Mouse (Mus musculus): ENCODE measurements around the gene Msmb. TPM values are rescaled to one million over a fixed set of nuclear protein-coding genes. Genes with fewer than 3 reads are reported as not detected.

The Msmb gene
- polyA plus RNA-seq (2014; fragmentation: Illumina TruSeq; extraction: RNeasy Lipid Tissue Mini Kit (QIAGEN cat#74804); ENCODE audit: low read depth, low replicate concordance), result not detected

DNA sequence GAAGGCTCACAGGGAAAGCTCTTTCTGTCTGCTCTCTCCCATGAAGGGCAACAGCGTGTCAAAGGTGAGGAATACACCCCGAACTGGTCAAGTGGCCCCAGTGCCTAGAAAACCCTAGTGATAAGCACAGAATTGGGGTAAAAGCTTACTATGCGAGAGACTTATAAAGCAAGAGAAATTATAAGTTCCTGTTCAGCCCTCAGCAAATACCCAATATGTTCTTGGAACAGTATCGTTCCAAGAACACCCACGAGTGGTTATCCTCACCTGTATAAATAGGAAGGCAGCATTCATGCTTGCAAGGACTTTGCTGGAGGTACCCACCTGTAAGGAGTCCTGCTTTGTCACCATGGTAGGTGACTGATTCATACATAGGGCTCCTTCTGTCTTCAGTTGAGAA lies at the start of gene Msmb:
Msmb (plus strand) TSS at position 301 of the 400 bp plus-strand sequence.

DNA sequence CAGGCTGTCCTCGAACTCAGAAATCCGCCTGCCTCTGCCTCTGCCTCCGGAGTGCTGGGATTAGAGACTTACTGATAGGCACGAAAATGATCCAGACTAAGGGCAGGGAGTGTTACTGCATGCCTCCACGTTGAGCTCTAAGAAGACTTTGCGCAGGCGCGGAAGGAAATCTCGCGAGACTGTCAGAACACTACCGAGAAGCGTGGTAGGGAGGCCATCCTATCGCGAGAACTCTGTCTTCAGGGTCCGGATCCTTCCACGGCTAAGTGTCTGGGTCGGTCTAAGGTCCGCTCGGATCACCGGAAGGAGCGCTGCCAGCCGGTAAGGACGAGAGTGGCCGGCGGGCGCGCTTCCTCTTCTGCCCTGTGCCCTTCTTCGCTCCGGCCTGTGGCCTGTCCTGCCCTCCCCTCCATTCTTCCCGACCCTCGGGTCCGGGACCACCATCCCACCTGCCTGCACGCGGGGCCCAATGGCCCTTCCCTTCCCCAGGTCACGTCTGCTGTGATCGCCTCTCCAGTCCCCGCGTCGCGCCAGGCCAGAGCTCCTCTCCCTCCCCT lies 17.9 kb downstream of the Msmb start, which contains the start of gene Ncoa4:
Ncoa4 (plus strand) TSS at position 176 of the 557 bp plus-strand sequence.

DNA sequence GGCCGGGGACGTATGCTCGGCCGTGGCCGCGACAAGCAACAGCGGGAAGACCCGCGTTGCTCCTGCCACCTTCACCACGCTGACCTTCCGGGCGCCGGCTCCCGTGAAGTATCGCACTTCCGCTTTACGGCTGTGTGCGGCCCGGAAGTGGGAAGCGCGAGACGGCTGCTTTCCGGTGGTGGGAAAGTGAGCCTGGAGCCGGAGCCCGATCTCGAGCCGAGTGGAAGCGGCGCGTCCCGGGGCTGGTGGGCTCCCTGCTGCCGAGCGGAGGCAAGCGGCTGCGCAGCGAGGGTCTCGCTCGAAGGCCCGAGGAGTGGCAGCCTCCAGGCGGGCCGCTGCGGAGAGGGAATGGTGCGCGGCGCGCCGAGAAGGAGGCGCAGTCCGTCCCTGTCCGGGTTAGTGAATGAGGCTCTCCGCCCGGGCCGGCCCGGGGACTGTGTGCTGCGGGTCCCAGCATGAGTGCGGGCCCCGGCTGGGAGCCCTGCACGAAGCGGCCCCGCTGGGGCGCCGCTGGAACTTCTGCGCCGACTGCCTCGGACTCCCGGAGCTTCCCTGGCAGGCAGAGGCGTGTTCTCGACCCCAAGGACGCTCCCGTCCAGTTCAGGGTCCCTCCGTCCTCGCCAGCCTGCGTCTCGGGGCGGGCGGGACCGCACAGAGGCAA lies 60.1 kb downstream of the Msmb start, which contains the start of the genes Timm23 and Parg:
Timm23 (minus strand) TSS at position 108 of the 661 bp plus-strand sequence.
Parg (plus strand) TSS at position 159 of the 661 bp plus-strand sequence.

Other genes starting within 250 kb of the Msmb start
- 15.8 TPM for gene Galnt15, start 113.0 kb upstream of the Msmb start, polyA plus RNA-seq (2014; fragmentation: Illumina TruSeq; extraction: RNeasy Lipid Tissue Mini Kit (QIAGEN cat#74804); ENCODE audit: low read depth, low replicate concordance)
- gene Oxnad1, start 56.6 kb upstream of the Msmb start, polyA plus RNA-seq (2014; fragmentation: Illumina TruSeq; extraction: RNeasy Lipid Tissue Mini Kit (QIAGEN cat#74804); ENCODE audit: low read depth, low replicate concordance), result 23.7 TPM
- 55.1 TPM for gene Dph3, start 56.3 kb upstream of the Msmb start, polyA plus RNA-seq (2014; fragmentation: Illumina TruSeq; extraction: RNeasy Lipid Tissue Mini Kit (QIAGEN cat#74804); ENCODE audit: low read depth, low replicate concordance)
- 111 TPM for gene Ncoa4, start 17.8 kb downstream of the Msmb start, polyA plus RNA-seq (2014; fragmentation: Illumina TruSeq; extraction: RNeasy Lipid Tissue Mini Kit (QIAGEN cat#74804); ENCODE audit: low read depth, low replicate concordance)
- gene Timm23, start 59.9 kb downstream of the Msmb start, polyA plus RNA-seq (2014; fragmentation: Illumina TruSeq; extraction: RNeasy Lipid Tissue Mini Kit (QIAGEN cat#74804); ENCODE audit: low read depth, low replicate concordance), result 119 TPM
- gene Parg, start 59.9 kb downstream of the Msmb start, polyA plus RNA-seq (2014; fragmentation: Illumina TruSeq; extraction: RNeasy Lipid Tissue Mini Kit (QIAGEN cat#74804); ENCODE audit: low read depth, low replicate concordance), result 15.5 TPM
- gene Ogdhl, start 180.0 kb downstream of the Msmb start, polyA plus RNA-seq (2014; fragmentation: Illumina TruSeq; extraction: RNeasy Lipid Tissue Mini Kit (QIAGEN cat#74804); ENCODE audit: low read depth, low replicate concordance), result 9.2 TPM
- gene 1700024G13Rik, start 246.4 kb downstream of the Msmb start, polyA plus RNA-seq (2014; fragmentation: Illumina TruSeq; extraction: RNeasy Lipid Tissue Mini Kit (QIAGEN cat#74804); ENCODE audit: low read depth, low replicate concordance), result 2.5 TPM

Data from adipose tissue, adult 10 weeks (tissue).